Mouse (Mus musculus) E14TG2a.4 (cell line): ENCODE data around the gene Olfr527.

Experiments
- H3K27me3 ChIP-seq: 2 replicates; pipeline ENCODE4 v1.6.1; 2014; ENCODE audit warnings: low read length, control low read depth; ENCODE audit not compliant: insufficient read depth
- H3K36me3 ChIP-seq: 2 replicates; pipeline ENCODE4 v1.6.1; 2014; ENCODE audit warnings: low read length, control low read depth; ENCODE audit not compliant: insufficient read depth
- H3K4me1 ChIP-seq: replicated peaks from 2 replicates; pipeline ENCODE4 v1.6.1; 2014; ENCODE audit warnings: low read depth, low read length, control low read depth
- H3K4me3 ChIP-seq: replicated peaks from 2 replicates; pipeline ENCODE4 v1.5.1; 2014; ENCODE audit warnings: mild to moderate bottlenecking, low read length
- H3K9me3 ChIP-seq: 2 replicates; pipeline ENCODE4 v1.6.1; 2014; ENCODE audit warnings: low read length, control low read depth
- CTCF ChIP-seq: conservative IDR thresholded peaks from 2 replicates; pipeline ENCODE4 v1.5.1; 2014; ENCODE audit warnings: low read length
- NANOG ChIP-seq: IDR thresholded peaks from 2 replicates; pipeline ENCODE4 v1.6.1; 2014; ENCODE audit warnings: borderline replicate concordance, low read length, mixed read lengths
- POU5F1 ChIP-seq: IDR thresholded peaks from 2 replicates; pipeline ENCODE4 v1.6.1; 2014; ENCODE audit warnings: low read length, borderline replicate concordance

The Olfr527 gene

DNA sequence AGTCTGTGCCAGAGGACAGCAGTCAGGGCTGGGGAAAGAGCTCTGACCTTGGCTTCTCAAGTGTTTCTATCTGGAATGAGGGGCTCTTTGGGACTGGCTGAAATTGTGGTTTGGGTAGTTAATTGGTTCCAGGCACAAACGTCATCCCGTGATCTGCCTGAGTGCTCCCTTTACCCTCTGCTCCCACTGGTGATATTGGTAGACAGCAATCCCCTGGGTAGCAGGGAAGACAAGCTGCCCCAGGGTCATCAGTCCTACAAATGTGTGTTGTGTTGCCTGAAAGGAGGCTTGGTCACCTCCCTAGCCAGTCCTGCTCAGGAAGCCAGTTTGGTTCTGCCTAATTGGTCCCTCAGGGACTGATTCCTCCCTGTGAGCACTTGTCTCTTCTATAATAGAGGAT lies at the start of gene Olfr527:
Gene Olfr527 (plus strand): TSS at position 301 of the 400 bp plus-strand sequence.
- Histone ChIP-seq H3K9me3 (0 out of 2 replicates have a peak, but pooled peaks cover 4% of the 10 kb centered on the region), H3K4me3 (no peak within 1 kb of the TSS), H3K36me3 (no peaks in the 10 kb centered on the region), H3K27me3 (no peaks in the 10 kb centered on the region), H3K4me1 (no peaks in the 10 kb centered on the region)
- TF ChIP-seq NANOG, result no peak
- no peak for TF ChIP-seq POU5F1
- TF ChIP-seq CTCF, result no peak

DNA sequence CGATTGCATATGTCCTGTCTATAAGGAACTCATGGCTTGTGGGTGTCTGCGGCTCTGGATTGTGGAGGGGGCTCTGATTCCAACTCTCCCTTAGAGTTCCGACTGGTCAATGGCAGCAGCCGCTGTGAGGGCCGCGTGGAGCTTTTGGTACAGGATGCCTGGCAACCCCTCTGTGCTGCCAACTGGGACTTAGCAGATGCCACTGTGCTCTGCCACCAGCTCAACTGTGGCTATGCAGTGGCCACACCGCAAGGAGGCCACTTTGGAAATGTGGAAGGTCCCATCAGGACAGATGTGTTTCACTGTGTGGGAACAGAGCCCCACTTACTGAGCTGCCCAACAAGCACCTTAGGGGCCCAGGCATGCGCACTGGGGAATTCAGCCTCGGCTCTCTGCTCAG lies 38.1 kb upstream of the Olfr527 start:
- Histone ChIP-seq H3K27me3 (0 out of 2 replicates have a peak, but pooled peaks cover 5% of the 10 kb centered on the region), H3K9me3 (peaks cover 38% of the 10 kb centered on the region), H3K4me3 (no peak overlapping the region), H3K4me1 (no peaks in the 10 kb centered on the region), H3K36me3 (no peaks in the 10 kb centered on the region)
- TF ChIP-seq NANOG, result no peak
- TF ChIP-seq POU5F1, result no peak
- TF ChIP-seq CTCF, result no peak

DNA sequence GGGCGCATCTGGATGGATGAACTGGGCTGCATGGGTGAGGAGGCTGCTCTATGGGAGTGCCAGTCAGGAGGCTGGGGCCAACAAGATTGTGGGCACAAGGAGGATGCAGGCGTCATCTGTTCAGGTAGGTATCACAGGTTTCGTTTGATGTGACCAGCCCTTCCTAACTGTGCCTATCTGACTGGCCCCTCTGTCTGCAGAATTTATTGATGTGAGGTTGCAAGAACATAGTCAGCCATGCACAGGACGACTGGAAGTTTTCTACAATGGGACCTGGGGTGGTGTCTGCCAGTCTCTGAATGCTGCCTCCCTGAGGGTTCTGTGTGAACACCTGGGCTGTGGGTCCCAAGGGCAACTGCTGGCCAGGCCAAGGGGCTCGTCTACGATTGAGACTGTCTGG lies 36.9 kb upstream of the Olfr527 start:
- Histone ChIP-seq H3K27me3 (0 out of 2 replicates have a peak, but pooled peaks cover 5% of the 10 kb centered on the region), H3K4me1 (no peaks in the 10 kb centered on the region), H3K9me3 (peaks cover 37% of the 10 kb centered on the region), H3K4me3 (no peak overlapping the region), H3K36me3 (no peaks in the 10 kb centered on the region)
- no peak for TF ChIP-seq POU5F1
- TF ChIP-seq CTCF, result no peak
- no peak for TF ChIP-seq NANOG

DNA sequence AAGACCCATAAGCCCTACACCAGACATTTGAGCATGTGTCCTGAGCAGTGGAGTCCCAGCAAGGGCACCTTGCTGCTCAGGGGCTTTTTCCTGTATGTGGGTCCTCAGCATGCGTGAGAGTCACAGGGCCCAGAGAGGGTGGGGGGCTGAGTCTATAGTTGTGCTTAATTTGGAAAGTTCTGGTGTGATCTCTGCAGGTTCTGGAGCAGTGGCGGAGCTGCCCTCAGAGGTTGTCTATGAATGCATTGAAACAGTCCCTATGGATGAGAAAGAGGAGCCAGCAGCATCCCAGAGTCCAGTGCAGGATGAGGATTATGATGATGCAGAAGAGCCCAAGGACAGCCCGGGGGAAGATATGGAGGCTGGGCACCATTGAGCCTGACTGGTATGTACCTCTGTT lies 34.4 kb upstream of the Olfr527 start:
- Histone ChIP-seq H3K4me1 (no peaks in the 10 kb centered on the region), H3K9me3 (peaks cover 14% of the 10 kb centered on the region), H3K36me3 (no peaks in the 10 kb centered on the region), H3K4me3 (no peak overlapping the region), H3K27me3 (0 out of 2 replicates have a peak, but pooled peaks cover 5% of the 10 kb centered on the region)
- TF ChIP-seq CTCF (no peak), NANOG (no peak), POU5F1 (no peak)

DNA sequence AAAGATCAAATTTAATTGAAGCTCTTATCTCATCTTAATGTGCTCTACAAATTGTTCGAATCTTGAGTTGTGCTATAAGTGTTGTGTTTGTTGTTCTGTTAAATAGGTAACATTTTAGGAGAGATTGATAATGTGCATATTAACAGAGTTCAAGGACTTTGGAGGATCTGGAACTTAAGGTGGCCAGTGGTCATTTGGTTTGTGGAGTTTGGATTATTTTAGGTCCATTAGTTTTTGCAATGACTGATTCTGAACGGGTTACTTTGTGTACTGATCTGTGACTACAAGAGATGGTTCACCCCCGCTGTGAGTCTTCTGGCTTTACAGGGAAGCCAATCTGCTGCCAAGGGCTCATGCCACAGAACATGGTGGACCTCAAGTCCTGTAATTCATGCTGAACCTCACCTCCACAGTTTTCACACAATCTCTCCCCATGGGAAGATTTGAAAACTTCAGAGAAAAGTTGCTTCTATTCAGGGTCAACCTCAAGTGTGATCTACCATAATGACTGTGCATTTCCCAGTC lies 13.9 kb upstream of the Olfr527 start:
- Histone ChIP-seq H3K4me1 (no peaks in the 10 kb centered on the region), H3K36me3 (no peaks in the 10 kb centered on the region), H3K9me3 (peaks cover 4% of the 10 kb centered on the region; the same call in 1 of the 2 replicates), H3K4me3 (no peak overlapping the region), H3K27me3 (no peaks in the 10 kb centered on the region)
- no peak for TF ChIP-seq CTCF
- TF ChIP-seq POU5F1, result no peak
- TF ChIP-seq NANOG, result no peak

DNA sequence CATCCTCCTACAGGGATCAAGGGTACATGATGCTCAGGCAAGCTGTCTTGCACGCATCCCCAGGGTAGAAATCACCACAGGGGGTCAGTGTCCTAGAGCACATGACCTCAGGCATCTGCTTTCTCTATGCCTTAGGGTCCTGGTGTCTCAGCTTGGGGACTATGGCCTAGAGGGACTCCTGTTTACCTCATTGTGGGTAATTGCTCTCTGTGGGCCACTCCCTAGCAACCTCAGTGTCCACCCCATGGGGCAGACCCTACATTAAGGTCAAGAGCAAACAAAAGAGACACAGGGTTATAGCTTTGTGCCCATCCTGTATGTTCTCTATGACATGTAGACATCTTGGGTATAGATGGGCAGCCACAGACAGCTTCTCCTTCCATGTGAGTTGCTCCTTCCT lies 13.3 kb upstream of the Olfr527 start, which contains the start of gene Olfr525:
Gene Olfr525 (plus strand): TSS at position 301 of the 400 bp plus-strand sequence.
- H3K9me3 ChIP-seq, result peaks cover 4% of the 10 kb centered on the region; the same call in 1 of the 2 replicates
- H3K4me3 ChIP-seq, result no peak within 1 kb of the TSS
- TF ChIP-seq POU5F1, result no peak
- TF ChIP-seq NANOG, result no peak
- no peak for TF ChIP-seq CTCF
- H3K4me1 ChIP-seq, result no peaks in the 10 kb centered on the region
- no peaks in the 10 kb centered on the region for H3K27me3 ChIP-seq
- H3K36me3 ChIP-seq, result no peaks in the 10 kb centered on the region

DNA sequence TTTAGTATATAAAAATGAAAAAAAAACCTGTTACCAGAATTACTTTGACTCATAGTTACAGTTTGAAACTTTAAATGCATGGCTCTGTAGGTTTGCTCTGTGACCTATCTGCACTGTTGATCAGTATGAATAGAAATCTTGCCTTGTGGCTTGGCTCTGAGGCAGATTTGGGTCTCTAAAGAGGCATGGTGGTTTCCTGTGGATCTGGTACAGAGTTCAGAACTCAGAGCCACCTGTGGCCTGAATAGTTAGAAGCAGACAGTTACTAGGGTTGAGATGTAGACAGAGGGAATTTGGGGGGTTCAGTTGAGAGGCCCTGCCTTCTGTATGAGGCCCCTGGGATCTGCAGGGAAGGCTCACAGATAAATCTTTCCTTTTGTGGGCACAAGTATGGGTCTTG lies 12.7 kb upstream of the Olfr527 start:
- Histone ChIP-seq H3K36me3 (no peaks in the 10 kb centered on the region), H3K4me1 (no peaks in the 10 kb centered on the region), H3K4me3 (no peak overlapping the region), H3K9me3 (peaks cover 4% of the 10 kb centered on the region; the same call in 1 of the 2 replicates), H3K27me3 (no peaks in the 10 kb centered on the region)
- TF ChIP-seq NANOG (no peak), POU5F1 (no peak), CTCF (no peak)

DNA sequence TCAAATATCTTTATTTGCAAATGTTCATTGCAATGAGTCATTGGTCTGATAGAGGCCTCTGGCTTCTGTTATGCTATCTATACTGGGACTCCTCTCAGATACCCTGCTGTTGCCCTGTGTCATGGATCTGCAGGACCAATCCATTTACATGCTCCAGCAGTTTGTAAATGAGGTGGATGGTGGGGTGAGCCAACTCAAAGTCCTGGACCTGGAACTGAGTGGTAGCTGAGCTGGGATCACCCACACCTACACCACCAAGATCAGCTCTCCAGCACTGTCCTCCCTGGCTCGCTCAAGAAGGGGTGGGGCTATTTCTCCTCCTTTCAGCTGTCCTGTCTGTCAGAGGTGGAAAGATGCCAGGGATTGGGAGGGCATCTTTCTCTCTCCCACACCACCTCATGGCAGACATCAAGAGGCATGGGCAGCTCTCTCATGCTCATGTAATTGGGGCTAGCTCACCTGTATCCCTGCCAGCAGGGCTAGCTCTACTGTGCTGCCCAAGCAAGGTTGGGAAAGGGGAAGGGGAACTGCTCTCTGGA lies 4.0 kb upstream of the Olfr527 start:
- no peaks in the 10 kb centered on the region for H3K4me1 ChIP-seq
- H3K9me3 ChIP-seq, result 0 out of 2 replicates have a peak, but pooled peaks cover 3% of the 10 kb centered on the region
- H3K36me3 ChIP-seq, result no peaks in the 10 kb centered on the region
- no peak overlapping the region for H3K4me3 ChIP-seq
- no peaks in the 10 kb centered on the region for H3K27me3 ChIP-seq
- no peak for TF ChIP-seq NANOG

DNA sequence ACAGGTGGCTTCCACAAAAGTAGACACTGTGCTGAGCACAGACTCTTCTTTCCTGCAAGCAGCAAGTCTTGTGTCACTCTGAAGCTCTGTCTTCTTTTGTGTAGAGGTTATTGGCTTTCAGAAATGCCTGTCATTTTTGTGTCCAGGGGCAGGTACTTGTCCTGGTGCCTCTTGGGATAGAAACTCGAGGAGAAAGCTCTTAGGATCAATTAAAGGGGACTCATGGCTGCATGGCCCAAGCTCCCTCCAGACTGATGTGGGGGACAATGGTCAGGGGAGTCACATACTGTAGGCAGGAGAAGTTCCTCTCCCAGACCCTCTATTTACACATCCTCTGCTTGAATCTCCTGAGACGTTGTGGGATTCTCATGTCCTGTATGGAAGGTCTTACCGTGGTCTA lies 27.8 kb downstream of the Olfr527 start, which contains the start of gene Olfr60:
Gene Olfr60 (minus strand): TSS at position 101 of the 400 bp plus-strand sequence.
- no peak for TF ChIP-seq NANOG
- TF ChIP-seq POU5F1, result no peak
- no peak for TF ChIP-seq CTCF
- no peaks in the 10 kb centered on the region for H3K4me1 ChIP-seq
- no peaks in the 10 kb centered on the region for H3K36me3 ChIP-seq
- H3K9me3 ChIP-seq, result no peaks in the 10 kb centered on the region
- no peaks in the 10 kb centered on the region for H3K27me3 ChIP-seq
- no peak within 1 kb of the TSS for H3K4me3 ChIP-seq
